Mouse (Mus musculus) spleen, adult 18-20 months (tissue): ENCODE data around the gene Mast2.

Source experiments
- DNase-seq, 2 experiments: peaks; one replicate each; pipeline ENCODE4 v3.0.0; 2022; ENCODE audit warnings: mixed read lengths in 2 of 2

Gene Mast2

GRCm38 (mm10) chr4:116406668-116407067 is 57.3 kb downstream of the Mast2 start:
- DNase-seq: no peak

GRCm38 (mm10) chr4:116405955-116406351 is 58.0 kb downstream of the Mast2 start:
- no peak for DNase-seq

GRCm38 (mm10) chr4:116405276-116405954 is 58.6 kb downstream of the Mast2 start:
- DNase-seq: no peak

- no peak for DNase-seq
Measured at GRCm38 (mm10) chr4:116403884-116404283, 60.1 kb downstream of the Mast2 start.

GRCm38 (mm10) chr4:116402708-116403107 is 61.3 kb downstream of the Mast2 start:
- DNase-seq: no peak

GRCm38 (mm10) chr4:116398051-116398450 is 65.9 kb downstream of the Mast2 start:
- no peak for DNase-seq

GRCm38 (mm10) chr4:116377973-116378667 is 85.9 kb downstream of the Mast2 start:
- DNase-seq: no peak

GRCm38 (mm10) chr4:116371676-116372075 is 92.3 kb downstream of the Mast2 start:
- no peak for DNase-seq

- peak in 1 of 2 experiments; percentile 33 for DNase-seq
Measured at GRCm38 (mm10) chr4:116358099-116358498, 105.9 kb downstream of the Mast2 start.

GRCm38 (mm10) chr4:116352919-116353318 is 111.1 kb downstream of the Mast2 start:
- DNase-seq: no peak

GRCm38 (mm10) chr4:116352496-116352895 is 111.5 kb downstream of the Mast2 start:
- DNase-seq: no peak

GRCm38 (mm10) chr4:116342119-116342518 is 121.9 kb downstream of the Mast2 start:
- DNase-seq: peak in 1 of 2 experiments; percentile 40

GRCm38 (mm10) chr4:116336294-116336693 is 127.7 kb downstream of the Mast2 start:
- DNase-seq: no peak

- no peak for DNase-seq
Measured at GRCm38 (mm10) chr4:116329256-116329655, 134.7 kb downstream of the Mast2 start.

- DNase-seq: no peak
Measured at GRCm38 (mm10) chr4:116322127-116322526, 141.9 kb downstream of the Mast2 start.

GRCm38 (mm10) chr4:116317575-116317974 is 146.4 kb downstream of the Mast2 start:
- DNase-seq: no peak

- DNase-seq: no peak
Measured at GRCm38 (mm10) chr4:116304551-116304950, 159.4 kb downstream of the Mast2 start.

- no peak for DNase-seq
Measured at GRCm38 (mm10) chr4:116300878-116301355, 163.1 kb downstream of the Mast2 start.

GRCm38 (mm10) chr4:116293296-116293695 is 170.7 kb downstream of the Mast2 start:
- no peak for DNase-seq

GRCm38 (mm10) chr4:116291561-116291960 is 172.4 kb downstream of the Mast2 start:
- DNase-seq: no peak

GRCm38 (mm10) chr4:116282211-116282610 is 181.8 kb downstream of the Mast2 start:
- peak in 1 of 2 experiments; percentile 5 for DNase-seq

GRCm38 (mm10) chr4:116268220-116268619 is 195.8 kb downstream of the Mast2 start:
- no peak for DNase-seq
